Mouse (Mus musculus): ENCODE measurements at regions not wholly inside any gene's neighbourhood (a gene's known extent, or its start where the extent isn't known, plus 50 kb on each side); places are given as distances from the start of the nearest gene placed in this dataset.
"Not testable (repeated sequence)": the region's sequence is repeated elsewhere in the genome, so short reads cannot be mapped to it uniquely, and the experiment has no call there.

- no peaks in the 10 kb centered on the region for H3K36me3 ChIP-seq (ENCODE audit: control insufficient read depth, insufficient read depth)
- no peak overlapping the region for H3K4me2 ChIP-seq (ENCODE audit: low read depth)
- no peaks in the 10 kb centered on the region for H3K79me2 ChIP-seq (ENCODE audit: control insufficient read depth, insufficient read depth)
- no peak overlapping the region for H3ac ChIP-seq (ENCODE audit: control insufficient read depth, insufficient read length)
- H3K27me3 ChIP-seq (ENCODE audit: control insufficient read depth, insufficient read depth, insufficient read length) = no peaks in the 10 kb centered on the region
- TF ChIP-seq MYOG (IDR thresholded peaks at IDR 0.05; ENCODE audit: control insufficient read depth in 1 of 3, insufficient read depth in 1 of 3, insufficient read length in 2 of 3, low read depth in 2 of 3) = no peak
- no peak for TF ChIP-seq USF1 (IDR thresholded peaks at IDR 0.05; ENCODE audit: low read depth)
- no peak for TF ChIP-seq POLR2A (IDR thresholded peaks at IDR 0.05; ENCODE audit: insufficient read length, low read depth)
- TF ChIP-seq CEBPB (IDR thresholded peaks at IDR 0.05; ENCODE audit: insufficient read depth, poor library complexity, severe bottlenecking) = no peak
- TF ChIP-seq E2F4 (IDR thresholded peaks at IDR 0.05; ENCODE audit: insufficient read depth) = no peak
- no peak overlapping the region for H3K4me3 ChIP-seq
Observed at GRCm38 (mm10) chr4:71316605-71317004, 441.2 kb downstream of the Gm11232 start.

GRCm38 (mm10) chr4:71307176-71307612, 450.6 kb downstream of the Gm11232 start:
- Histone ChIP-seq H3K4me3 (no peak overlapping the region), H3K27me3 (ENCODE audit: control insufficient read depth, insufficient read depth, insufficient read length) (no peaks in the 10 kb centered on the region), H3K79me2 (ENCODE audit: control insufficient read depth, insufficient read depth) (no peaks in the 10 kb centered on the region), H3K4me2 (ENCODE audit: low read depth) (no peak overlapping the region), H3K36me3 (ENCODE audit: control insufficient read depth, insufficient read depth) (no peaks in the 10 kb centered on the region), H3ac (ENCODE audit: control insufficient read depth, insufficient read length) (no peak overlapping the region)
- TF ChIP-seq E2F4 (IDR thresholded peaks at IDR 0.05; ENCODE audit: insufficient read depth) (no peak), CEBPB (IDR thresholded peaks at IDR 0.05; ENCODE audit: insufficient read depth, poor library complexity, severe bottlenecking) (no peak), MYOG (IDR thresholded peaks at IDR 0.05; ENCODE audit: control insufficient read depth in 1 of 3, insufficient read depth in 1 of 3, insufficient read length in 2 of 3, low read depth in 2 of 3) (no peak), TCF3 (IDR thresholded peaks at IDR 0.05; ENCODE audit: insufficient read length, low read depth) (no peak), REST (IDR thresholded peaks at IDR 0.05; ENCODE audit: insufficient read depth, insufficient read length) (no peak), MAX (IDR thresholded peaks at IDR 0.05; ENCODE audit: low read depth) (no peak)

- no peak overlapping the region for H3K4me3 ChIP-seq
- H3K27me3 ChIP-seq (ENCODE audit: control insufficient read depth, insufficient read depth, insufficient read length) = no peaks in the 10 kb centered on the region
- H3K79me2 ChIP-seq (ENCODE audit: control insufficient read depth, insufficient read depth) = no peaks in the 10 kb centered on the region
- no peak for TF ChIP-seq POLR2AphosphoS2 (IDR thresholded peaks at IDR 0.05; ENCODE audit: insufficient read length, low read depth)
- TF ChIP-seq E2F4 (IDR thresholded peaks at IDR 0.05; ENCODE audit: insufficient read depth) = no peak
- no peak overlapping the region for H3K4me2 ChIP-seq (ENCODE audit: low read depth)
- H3ac ChIP-seq (ENCODE audit: control insufficient read depth, insufficient read length) = no peak overlapping the region
- no peaks in the 10 kb centered on the region for H3K36me3 ChIP-seq (ENCODE audit: control insufficient read depth, insufficient read depth)
Observed at GRCm38 (mm10) chr4:71306690-71307089, 451.1 kb downstream of the Gm11232 start.

- H3ac ChIP-seq (ENCODE audit: control insufficient read depth, insufficient read length); H3K4me3 ChIP-seq: not testable (repeated sequence)
Observed at GRCm38 (mm10) chr4:71295716-71296115, 462.0 kb downstream of the Gm11232 start.

GRCm38 (mm10) chr4:71291741-71292149, 466.0 kb downstream of the Gm11232 start:
- no peaks in the 10 kb centered on the region for H3K27me3 ChIP-seq (ENCODE audit: control insufficient read depth, insufficient read depth, insufficient read length)
- TF ChIP-seq CEBPB (IDR thresholded peaks at IDR 0.05; ENCODE audit: insufficient read depth, poor library complexity, severe bottlenecking) (no peak), MYOG (IDR thresholded peaks at IDR 0.05; ENCODE audit: control insufficient read depth in 1 of 3, insufficient read depth in 1 of 3, insufficient read length in 2 of 3, low read depth in 2 of 3) (no peak), USF1 (IDR thresholded peaks at IDR 0.05; ENCODE audit: low read depth) (no peak), POLR2AphosphoS2 (IDR thresholded peaks at IDR 0.05; ENCODE audit: insufficient read length, low read depth) (no peak), SRF (IDR thresholded peaks at IDR 0.05; ENCODE audit: control insufficient read depth, insufficient read length, low read depth) (no peak), REST (IDR thresholded peaks at IDR 0.05; ENCODE audit: insufficient read depth, insufficient read length) (no peak), TCF12 (IDR thresholded peaks at IDR 0.05; ENCODE audit: insufficient read depth, poor library complexity, severe bottlenecking) (no peak), TCF3 (IDR thresholded peaks at IDR 0.05; ENCODE audit: insufficient read length, low read depth) (no peak), POLR2A (IDR thresholded peaks at IDR 0.05; ENCODE audit: insufficient read length, low read depth) (no peak), E2F4 (IDR thresholded peaks at IDR 0.05; ENCODE audit: insufficient read depth) (no peak), MAX (IDR thresholded peaks at IDR 0.05; ENCODE audit: low read depth) (no peak)
- peak overlapping the region; percentile 29 for H3K4me3 ChIP-seq
- no peaks in the 10 kb centered on the region for H3K36me3 ChIP-seq (ENCODE audit: control insufficient read depth, insufficient read depth)
- H3ac ChIP-seq (ENCODE audit: control insufficient read depth, insufficient read length) = no peak overlapping the region
- H3K79me2 ChIP-seq (ENCODE audit: control insufficient read depth, insufficient read depth) = no peaks in the 10 kb centered on the region
- peak overlapping the region; percentile 74 for H3K4me2 ChIP-seq (ENCODE audit: low read depth)

More at GRCm38 (mm10) chr4:71295716-71296115, 462.0 kb downstream of the Gm11232 start:
- H3K36me3 ChIP-seq (ENCODE audit: control insufficient read depth, insufficient read depth); H3K4me2 ChIP-seq (ENCODE audit: low read depth); H3K27me3 ChIP-seq (ENCODE audit: control insufficient read depth, insufficient read depth, insufficient read length); H3K79me2 ChIP-seq (ENCODE audit: control insufficient read depth, insufficient read depth): not testable (repeated sequence)

- H3K79me2 ChIP-seq (ENCODE audit: control insufficient read depth, insufficient read depth); H3K36me3 ChIP-seq (ENCODE audit: control insufficient read depth, insufficient read depth); H3ac ChIP-seq (ENCODE audit: control insufficient read depth, insufficient read length); H3K27me3 ChIP-seq (ENCODE audit: control insufficient read depth, insufficient read depth, insufficient read length): not testable (repeated sequence)
- Histone ChIP-seq H3K4me2 (ENCODE audit: low read depth) (peak overlapping the region; percentile 74), H3K4me3 (peak overlapping the region; percentile 29)
Observed at GRCm38 (mm10) chr4:71291111-71291740, 466.5 kb downstream of the Gm11232 start.

Data from myocyte (in vitro differentiated cells).